Mouse (Mus musculus) monocyte, adult 5-6 weeks (primary cell): ENCODE data around the gene Nup54. TPM values are rescaled to one million over a fixed set of nuclear protein-coding genes. Genes with fewer than 3 reads are reported as not detected.

Experiments used
- ATAC-seq: fragments of 153-309, 156-312 bp; replicated peaks from 2 replicates; pipeline ENCODE4 v1.8.0; 2017; ENCODE audit warnings: mild to moderate bottlenecking; ENCODE audit not compliant: low TSS enrichment, insufficient number of reproducible peaks, severe bottlenecking, poor library complexity, low FRiP score
- total RNA-seq: library from RNA; stranded (forward); fragments of 200-1000, 200-491, 200-594 nt; gene quantifications from 3 replicates; pipeline ENCODE4 v1.2.3, GENCODE M21; 2017

Gene Nup54
- total RNA-seq: 44.1 to 71.5 TPM (median 50.8 TPM) in 3 replicates

DNA sequence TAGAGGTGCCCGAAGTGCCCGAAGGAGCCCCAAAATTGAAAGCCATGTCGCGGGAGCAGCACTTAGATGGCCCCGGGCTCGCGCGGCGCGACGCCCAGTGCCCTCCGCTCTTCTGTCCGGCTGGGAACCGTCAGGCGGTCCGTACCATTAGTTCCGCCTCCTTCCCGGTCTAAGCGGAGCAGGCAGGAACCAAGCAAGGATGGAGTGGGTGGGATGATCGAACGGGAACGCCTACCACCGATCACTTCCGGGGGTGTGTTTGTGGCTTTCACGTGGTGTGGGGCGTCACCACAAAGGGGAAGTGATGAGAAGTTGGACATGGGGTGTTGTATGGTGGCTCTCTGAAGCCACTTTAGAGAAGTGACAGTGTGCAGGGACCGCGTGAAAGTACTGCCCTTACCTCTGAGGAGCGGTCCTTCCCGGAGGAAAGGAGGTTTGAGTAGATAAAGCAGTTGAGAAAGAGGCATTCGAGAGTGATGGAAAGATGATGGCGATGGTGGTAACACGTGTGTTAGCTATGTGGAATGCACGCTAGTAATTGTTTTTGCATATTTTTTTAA lies at the start of gene Nup54:
Gene Nup54 (minus strand): TSS at position 195 of the 560 bp plus-strand sequence.
- peak; percentile 99 for ATAC-seq

GRCm38 (mm10) chr5:92472863-92473262 lies 37.8 kb upstream of the Nup54 start:
- no peak for ATAC-seq

DNA sequence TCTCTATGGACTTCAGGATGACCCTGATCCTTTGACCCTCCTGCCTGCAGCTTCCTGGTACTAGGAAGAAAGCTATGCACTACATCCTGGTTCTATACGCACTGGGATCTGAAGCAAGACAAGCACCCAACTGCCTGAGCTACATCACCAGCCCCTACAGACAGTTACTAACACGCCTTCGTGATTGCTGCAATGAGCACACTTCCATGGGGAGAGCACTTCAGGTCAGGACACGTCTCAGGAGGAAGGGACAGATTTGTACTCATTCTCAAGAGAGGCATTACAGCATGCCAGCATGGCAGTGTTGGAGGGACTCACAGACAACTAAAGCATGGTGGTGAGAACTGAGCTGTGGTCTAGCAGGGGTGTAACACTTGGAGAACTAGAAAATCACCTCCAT lies 36.5 kb upstream of the Nup54 start:
- no peak for ATAC-seq

DNA sequence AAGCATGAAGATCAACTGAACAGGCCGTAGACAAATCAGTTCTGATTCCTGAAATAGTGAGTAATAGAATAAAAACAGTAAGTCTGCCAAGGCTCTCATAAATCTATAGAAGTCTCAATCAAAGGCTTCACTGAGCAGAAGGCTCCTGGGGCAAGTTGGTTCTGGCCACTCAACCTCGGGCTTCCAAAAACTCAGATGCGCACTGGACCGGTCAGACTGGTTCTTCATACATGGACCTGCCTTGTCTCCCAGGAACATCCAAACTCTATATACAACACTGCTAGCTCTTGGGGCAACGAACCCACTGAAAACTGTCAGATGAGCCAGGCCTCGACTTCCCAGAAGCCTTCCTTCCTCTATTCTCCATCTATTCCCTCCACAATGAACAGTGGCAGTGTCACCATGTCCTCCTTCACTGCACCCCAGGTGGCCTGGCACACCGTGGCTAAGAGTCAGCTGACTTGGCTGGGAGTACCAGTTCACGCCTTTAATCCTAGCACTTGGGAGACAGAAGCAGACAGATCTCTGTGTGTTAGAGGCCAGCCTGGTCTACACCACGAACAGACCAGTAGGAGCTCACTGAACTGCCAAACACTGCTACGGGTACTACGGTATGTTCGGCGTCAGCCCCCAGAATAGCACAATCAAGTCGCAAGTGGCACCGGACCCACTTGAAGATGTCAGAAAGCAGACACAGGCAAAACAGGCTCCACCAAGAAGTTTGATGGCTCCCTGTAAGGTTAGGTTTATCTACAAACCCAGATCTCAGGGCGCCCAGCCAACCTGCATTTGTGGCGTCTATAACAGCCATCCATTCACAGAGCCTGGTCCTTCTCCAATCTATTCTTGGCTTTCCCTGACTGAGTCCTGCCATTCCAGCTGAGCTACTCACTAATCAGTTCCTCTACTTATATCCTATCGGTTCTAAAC lies 34.4 kb upstream of the Nup54 start:
- ATAC-seq: no peak

DNA sequence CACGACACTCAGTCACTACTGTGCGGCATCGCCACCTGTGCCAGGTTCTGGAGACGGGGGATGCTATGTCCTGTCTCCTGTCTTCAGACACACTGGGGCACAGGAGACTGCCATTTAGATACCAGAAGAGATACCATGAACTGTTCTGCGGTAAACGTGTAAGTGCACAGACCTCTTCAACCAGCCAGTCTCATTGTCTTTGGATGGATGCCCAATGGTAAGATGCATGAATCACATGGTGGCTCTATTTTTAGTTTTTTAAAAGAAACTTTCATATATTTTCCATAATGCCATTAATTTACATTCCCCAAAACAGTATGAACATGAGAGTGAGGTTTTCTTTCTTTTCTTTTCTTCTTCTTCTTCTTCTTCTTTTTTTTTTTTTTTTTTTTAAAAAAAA lies 33.2 kb upstream of the Nup54 start:
- no peak for ATAC-seq

DNA sequence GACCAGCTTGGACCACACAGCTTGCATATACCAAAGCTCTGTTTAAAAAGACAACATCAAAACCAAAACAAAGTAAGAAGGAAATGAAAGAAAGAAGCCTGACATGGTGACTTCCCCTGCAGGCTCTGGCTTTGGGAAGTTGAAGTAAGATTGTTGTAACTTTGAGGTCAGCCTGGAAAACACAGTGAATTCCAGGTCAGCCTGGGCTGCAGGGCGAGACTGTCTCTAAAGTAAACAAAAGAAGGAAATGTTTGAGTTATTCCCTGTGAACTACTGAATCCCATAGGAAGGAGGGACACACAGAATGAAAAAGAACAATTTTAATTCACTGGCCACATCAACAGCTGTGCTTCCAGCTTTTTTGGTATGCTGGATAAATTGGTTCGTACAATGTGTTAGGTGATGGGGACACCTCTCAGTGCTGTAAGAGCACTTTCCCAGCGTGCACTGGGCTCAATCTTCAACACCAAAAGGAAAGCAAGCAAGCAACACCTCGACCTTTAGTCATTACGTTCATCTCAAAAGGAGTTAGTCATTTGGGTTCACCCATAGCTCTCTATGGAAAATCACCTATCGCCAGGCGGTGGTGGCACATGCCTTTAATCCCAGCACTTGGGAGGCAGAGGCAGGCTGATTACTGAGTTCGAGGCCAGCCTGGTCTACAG lies 32.2 kb upstream of the Nup54 start:
- no peak for ATAC-seq

DNA sequence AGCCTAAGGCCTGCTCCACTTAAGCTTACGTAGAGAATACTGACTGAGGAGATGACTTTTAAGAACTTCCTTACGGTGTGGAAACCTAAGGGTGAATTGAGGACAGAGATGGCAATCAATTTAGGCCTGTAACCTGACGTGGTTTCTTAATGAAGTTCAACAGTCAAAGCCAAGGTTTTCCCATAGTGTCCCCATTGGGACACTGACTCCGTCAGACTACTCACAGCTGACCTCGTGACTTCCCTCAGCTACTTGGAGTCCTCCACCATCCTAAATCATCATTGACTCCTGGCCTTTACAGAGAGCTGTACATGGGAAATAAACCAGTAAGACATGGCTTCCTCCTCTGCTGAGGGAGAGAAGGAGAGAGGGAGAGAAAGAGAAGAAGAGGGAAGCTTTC lies 30.5 kb upstream of the Nup54 start:
- no peak for ATAC-seq

- ATAC-seq: no peak
Measured at GRCm38 (mm10) chr5:92461321-92461720, 26.3 kb upstream of the Nup54 start.

GRCm38 (mm10) chr5:92458726-92459125 lies 23.7 kb upstream of the Nup54 start:
- no peak for ATAC-seq

- ATAC-seq: no peak
Measured at GRCm38 (mm10) chr5:92457410-92457809, 22.4 kb upstream of the Nup54 start.

DNA sequence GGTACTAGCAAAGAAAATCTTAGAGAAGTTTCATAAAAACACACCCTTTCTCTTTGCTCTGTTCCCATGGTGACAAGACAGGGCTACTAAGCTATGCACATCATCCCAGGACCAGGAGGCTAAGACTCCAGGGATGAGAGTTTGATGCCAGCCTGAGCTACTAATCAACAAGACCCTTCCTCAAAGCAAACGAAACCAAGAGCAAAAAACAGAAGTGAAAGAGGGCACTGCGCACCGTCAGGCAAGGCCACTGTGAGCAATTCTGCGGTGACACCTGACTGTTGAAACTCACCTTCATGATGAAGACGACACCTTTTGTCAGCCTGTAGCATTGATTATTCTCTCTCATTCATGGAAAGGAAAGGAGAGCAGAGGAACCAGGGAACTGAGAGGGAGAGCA lies 17.9 kb upstream of the Nup54 start:
- ATAC-seq: no peak

GRCm38 (mm10) chr5:92446736-92447135 lies 11.7 kb upstream of the Nup54 start:
- no peak for ATAC-seq

GRCm38 (mm10) chr5:92445016-92445415 lies 10.0 kb upstream of the Nup54 start:
- ATAC-seq: no peak

- ATAC-seq: no peak
Measured at GRCm38 (mm10) chr5:92442914-92443313, 7.9 kb upstream of the Nup54 start.

DNA sequence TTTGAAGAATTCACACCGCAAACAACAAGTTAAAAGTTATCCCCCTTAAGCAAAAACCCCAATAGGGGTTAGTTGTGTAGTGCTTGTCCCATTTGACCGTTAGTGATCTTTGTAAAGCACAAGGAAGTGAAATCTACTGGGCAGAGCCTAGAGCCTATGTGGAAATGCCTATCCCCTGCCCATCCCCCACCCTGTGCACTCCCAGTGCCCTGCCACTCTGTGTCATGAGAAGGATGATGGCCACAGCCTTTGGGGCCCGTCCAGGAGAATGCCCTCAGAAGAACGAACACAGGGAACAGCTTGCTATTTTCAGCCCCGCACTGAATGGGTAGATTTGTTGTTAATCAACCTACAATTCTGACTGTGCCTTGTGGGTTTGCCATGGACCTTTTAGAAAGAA lies 6.5 kb upstream of the Nup54 start:
- ATAC-seq: peak; percentile 89

- ATAC-seq: no peak
Measured at GRCm38 (mm10) chr5:92438540-92438939, 3.5 kb upstream of the Nup54 start.

DNA sequence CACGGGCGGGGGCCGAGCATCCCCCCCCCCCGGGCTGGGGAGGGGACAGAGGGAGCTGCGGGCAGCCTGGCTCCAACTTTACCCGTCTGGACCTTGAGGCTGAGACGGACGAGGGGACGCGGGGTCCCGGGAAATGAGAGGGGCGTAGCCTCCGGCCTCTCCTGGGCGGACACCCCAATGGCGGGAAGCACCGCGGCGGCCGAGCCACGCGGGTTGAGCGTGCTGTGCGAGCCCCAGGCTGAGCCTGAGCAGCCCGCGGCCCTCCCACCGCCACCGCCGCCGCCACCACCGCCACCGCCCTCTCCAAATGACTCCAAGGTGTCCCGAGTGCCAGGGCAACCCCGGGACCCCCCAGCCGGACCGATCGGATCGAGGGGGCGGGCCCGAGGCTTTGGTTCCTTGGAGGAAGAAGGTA lies 441 bp downstream of the Nup54 start:
- ATAC-seq: no peak

GRCm38 (mm10) chr5:92434070-92434469 lies 949 bp downstream of the Nup54 start:
- no peak for ATAC-seq

DNA sequence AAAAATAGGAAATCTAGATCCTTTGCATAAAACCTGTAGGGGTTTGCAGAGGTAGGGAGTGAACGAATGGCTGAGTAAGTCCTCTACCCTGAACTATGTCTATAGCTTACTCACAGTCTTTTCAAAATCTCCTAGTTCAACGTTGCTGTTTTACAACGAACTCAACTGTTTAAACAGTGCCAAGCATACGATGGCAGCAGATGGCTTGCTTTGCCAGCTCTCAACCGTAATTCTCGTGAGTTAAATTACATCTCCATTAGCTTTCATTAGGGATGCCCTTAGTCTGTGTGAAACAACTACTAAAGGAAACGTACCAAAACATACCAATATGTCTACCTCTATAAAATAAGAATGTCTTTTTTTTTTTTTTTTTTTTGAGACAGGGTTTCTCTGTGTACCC lies 3.4 kb downstream of the Nup54 start:
- no peak for ATAC-seq

DNA sequence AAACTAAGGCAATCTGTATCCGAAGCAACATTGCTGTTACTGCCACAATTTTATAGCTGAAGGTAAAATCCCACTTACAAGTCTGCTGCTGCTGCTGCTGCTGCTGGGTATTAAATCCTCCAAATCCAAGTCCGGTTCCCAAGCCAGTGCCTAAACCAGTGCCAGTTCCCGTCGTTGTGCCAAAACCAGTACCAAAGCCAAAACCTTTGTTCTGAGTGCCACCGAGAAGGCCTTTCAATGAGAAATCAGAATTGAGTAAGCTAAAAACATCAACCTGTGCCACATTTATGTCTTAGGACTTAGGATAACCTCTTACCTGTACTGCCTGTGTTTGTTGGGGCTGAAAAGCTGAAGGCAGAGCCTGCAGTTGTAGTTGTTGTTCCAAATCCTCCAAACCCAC lies 4.3 kb downstream of the Nup54 start:
- ATAC-seq: no peak
